Mouse (Mus musculus) MEL (cell line): ENCODE data around the gene Gm4846.

Experiments
- CHD2 ChIP-seq: IDR thresholded peaks from 2 replicates; pipeline ENCODE4 v1.6.1; 2011; ENCODE audit warnings: low read length, improper control_type of control experiment
- CTCF ChIP-seq, 3 experiments: IDR thresholded peaks in 2 of 3; conservative IDR thresholded peaks in 1 of 3; 2 replicates each; pipeline ENCODE4 v1.5.1; 2011 to 2012; ENCODE audit warnings: low read length in 3 of 3, low read depth in 2 of 3, mild to moderate bottlenecking in 2 of 3, improper control_type of control experiment in 1 of 3, inconsistent platforms in 1 of 3, mixed read lengths in 1 of 3, moderate library complexity in 1 of 3; ENCODE audit not compliant: control insufficient read depth in 1 of 3, insufficient read depth in 1 of 3, poor library complexity in 1 of 3, severe bottlenecking in 1 of 3
- EP300 ChIP-seq, 2 experiments: IDR thresholded peaks; 2 replicates each; pipeline ENCODE4 v1.6.1; 2011; ENCODE audit warnings: improper control_type of control experiment in 2 of 2, low read length in 2 of 2, low read depth in 1 of 2, mild to moderate bottlenecking in 1 of 2
- MAFK ChIP-seq: IDR thresholded peaks from 2 replicates; pipeline ENCODE4 v1.6.1; 2011; ENCODE audit warnings: low read depth, mild to moderate bottlenecking, low read length, improper control_type of control experiment, borderline replicate concordance
- MAX ChIP-seq: IDR thresholded peaks from 2 replicates; pipeline ENCODE4 v1.6.1; 2011; ENCODE audit warnings: low read length, improper control_type of control experiment
- MAZ ChIP-seq: IDR thresholded peaks from 2 replicates; pipeline ENCODE4 v1.6.1; 2012; ENCODE audit warnings: low read depth, mild to moderate bottlenecking, inconsistent platforms, low read length, improper control_type of control experiment
- MXI1 ChIP-seq: IDR thresholded peaks from 2 replicates; pipeline ENCODE4 v1.6.1; 2011; ENCODE audit warnings: mild to moderate bottlenecking, low read depth, low read length, improper control_type of control experiment
- POLR2A ChIP-seq, 2 experiments: IDR thresholded peaks; 2 replicates each; pipeline ENCODE4 v1.6.1; 2011 to 2012; ENCODE audit warnings: low read length in 2 of 2, mild to moderate bottlenecking in 2 of 2, control low read depth in 1 of 2, improper control_type of control experiment in 1 of 2, low read depth in 1 of 2, moderate library complexity in 1 of 2; ENCODE audit not compliant: control insufficient read depth in 1 of 2, insufficient read depth in 1 of 2, poor library complexity in 1 of 2
- TAL1 ChIP-seq: IDR thresholded peaks from 2 replicates; pipeline ENCODE4 v1.6.1; 2012; ENCODE audit warnings: mild to moderate bottlenecking, inconsistent platforms, low read length, moderate library complexity, mixed read lengths

- TF ChIP-seq CTCF (IDR thresholded peaks at IDR 0.05 in 2 of 3, conservative IDR thresholded peaks at IDR 0.05 in 1 of 3; ENCODE audit: control insufficient read depth in 1 of 3, insufficient read depth in 1 of 3, low read depth in 2 of 3, low read length in 3 of 3, poor library complexity in 1 of 3, severe bottlenecking in 1 of 3): no peak
- TF ChIP-seq MAZ: no peak
- no peak for TF ChIP-seq MXI1
- TF ChIP-seq POLR2A (IDR thresholded peaks at IDR 0.05; ENCODE audit: control insufficient read depth in 1 of 2, insufficient read depth in 1 of 2, low read depth in 1 of 2, low read length in 2 of 2, poor library complexity in 1 of 2): no peak
- TF ChIP-seq MAFK: no peak
- TF ChIP-seq EP300 (IDR thresholded peaks at IDR 0.05; ENCODE audit: low read depth in 1 of 2, low read length in 2 of 2): no peak
- no peak for TF ChIP-seq CHD2
- no peak for TF ChIP-seq TAL1
- no peak for TF ChIP-seq MAX
Measured at GRCm38 (mm10) chr1:166439426-166439825, 58.0 kb downstream of the Gm4846 start.
